Mouse (Mus musculus): Measurements from ENCODE around the gene Esrrg.

GRCm38 (mm10) chr1:187819406-187819805 is 210.8 kb downstream of the Esrrg start:
- TF ChIP-seq CTCF (IDR thresholded peaks at IDR 0.05; ENCODE audit: extremely low read depth, insufficient read depth, low read length) (no peak), POLR2A (IDR thresholded peaks at IDR 0.05; ENCODE audit: extremely low read depth, insufficient read depth, low read length) (no peak)
